Mouse (Mus musculus) small intestine, adult 2 months (tissue): ENCODE results near the gene 2700049A03Rik. TPM values are rescaled to one million over a fixed set of nuclear protein-coding genes. Genes with fewer than 3 reads are reported as not detected.

Source experiments
- H3K27ac ChIP-seq: fragments of 200-500 bp; 2 replicates; pipeline ENCODE4 v1.5.1; 2012; ENCODE audit warnings: low read depth, low read length, control low read depth, inconsistent platforms; ENCODE audit not compliant: insufficient read depth
- H3K27me3 ChIP-seq: fragments of 200-500 bp; 2 replicates; pipeline ENCODE4 v1.6.1; 2012; ENCODE audit warnings: mild to moderate bottlenecking, moderate library complexity, low read length, inconsistent platforms; ENCODE audit not compliant: control insufficient read depth, insufficient read depth
- H3K36me3 ChIP-seq: fragments of 200-500 bp; 2 replicates; pipeline ENCODE4 v1.6.1; 2012; ENCODE audit warnings: mild to moderate bottlenecking, low read length, control low read depth, inconsistent platforms; ENCODE audit not compliant: control insufficient read depth, insufficient read depth
- H3K4me1 ChIP-seq: fragments of 200-500 bp; 2 replicates; pipeline ENCODE4 v1.6.1; 2012; ENCODE audit warnings: low read length, inconsistent platforms, mixed read lengths; ENCODE audit not compliant: control insufficient read depth, insufficient read depth, insufficient read length
- H3K4me3 ChIP-seq: fragments of 200-500 bp; 2 replicates; pipeline ENCODE4 v1.5.1; 2012; ENCODE audit warnings: low read depth, mild to moderate bottlenecking, control low read depth, inconsistent platforms, low read length, moderate library complexity
- CTCF ChIP-seq: fragments of 200-500 bp; IDR thresholded peaks from 2 replicates; pipeline ENCODE4 v1.5.1; 2012; ENCODE audit warnings: low read depth, mild to moderate bottlenecking, control low read depth, inconsistent platforms, low read length, moderate library complexity, mixed read lengths; ENCODE audit not compliant: insufficient replicate concordance, insufficient read length; ENCODE audit errors: extremely low read depth
- POLR2A ChIP-seq: fragments of 200-500 bp; IDR thresholded peaks from 2 replicates; pipeline ENCODE4 v1.6.1; 2012; ENCODE audit warnings: low read depth, mild to moderate bottlenecking, control low read depth, inconsistent platforms, low read length, moderate library complexity
- WGBS: fragments of 180-500 bp; shearing (Covaris S2); methylation state at CpG from one replicate; pipeline ENCODE4 v1.1.7; 2018; 5-methylcytosine and 5-hydroxymethylcytosine counted together
- polyA plus RNA-seq: library from polyadenylated mRNA; depleted of rRNA; stranded (reverse); fragments of >200 nt; gene quantifications from 2 replicates; pipeline ENCODE4 v1.2.3, GENCODE M21; 2012

2700049A03Rik gene
- polyA plus RNA-seq, 1 experiment, result 1.2 TPM

GRCm38 (mm10) chr12:71244766-71245390, 108.2 kb downstream of the 2700049A03Rik start:
- TF ChIP-seq CTCF (no peak), POLR2A (no peak)
- Histone ChIP-seq H3K4me3 (no peak overlapping the region), H3K4me1 (no peaks in the 10 kb centered on the region), H3K27me3 (no peaks in the 10 kb centered on the region), H3K27ac (no peak overlapping the region), H3K36me3 (no peaks in the 10 kb centered on the region; the same call in 1 of the 2 replicates)
- WGBS, result 83% methylated on average over 11 of the region's 11 CpGs

GRCm38 (mm10) chr12:71247191-71247590, 110.5 kb downstream of the 2700049A03Rik start:
- Histone ChIP-seq H3K36me3 (no peaks in the 10 kb centered on the region; the same call in 1 of the 2 replicates), H3K4me1 (no peaks in the 10 kb centered on the region), H3K27me3 (no peaks in the 10 kb centered on the region), H3K4me3 (no peak overlapping the region), H3K27ac (no peak overlapping the region)
- WGBS, result 76% methylated on average over 8 of the region's 8 CpGs
- TF ChIP-seq CTCF (no peak), POLR2A (no peak)

- no peaks in the 10 kb centered on the region for H3K4me1 ChIP-seq
- H3K27me3 ChIP-seq, result no peaks in the 10 kb centered on the region
- no peaks in the 10 kb centered on the region for H3K36me3 ChIP-seq
- 51% methylated on average over 9 of the region's 9 CpGs for WGBS
- no peak for TF ChIP-seq POLR2A
- no peak for TF ChIP-seq CTCF
- H3K4me3 ChIP-seq, result no peak overlapping the region
- no peak overlapping the region for H3K27ac ChIP-seq
These were observed 112.7 kb downstream of the 2700049A03Rik start for GRCm38 (mm10) chr12:71249348-71249747.

GRCm38 (mm10) chr12:71252509-71253167, 116.0 kb downstream of the 2700049A03Rik start:
- Histone ChIP-seq H3K4me3 (no peak overlapping the region), H3K36me3 (no peaks in the 10 kb centered on the region), H3K4me1 (no peaks in the 10 kb centered on the region), H3K27me3 (no peaks in the 10 kb centered on the region), H3K27ac (no peak overlapping the region)
- no peak for TF ChIP-seq POLR2A
- no peak for TF ChIP-seq CTCF
- 67% methylated on average over 11 of the region's 11 CpGs for WGBS

- Histone ChIP-seq H3K27ac (no peak overlapping the region), H3K4me1 (no peaks in the 10 kb centered on the region), H3K36me3 (no peaks in the 10 kb centered on the region), H3K4me3 (no peak overlapping the region), H3K27me3 (no peaks in the 10 kb centered on the region)
- TF ChIP-seq POLR2A (no peak), CTCF (no peak)
- 62% methylated on average over 7 of the region's 7 CpGs for WGBS
These were observed 118.1 kb downstream of the 2700049A03Rik start for GRCm38 (mm10) chr12:71254779-71255178.

GRCm38 (mm10) chr12:71258196-71258920, 121.7 kb downstream of the 2700049A03Rik start:
- H3K36me3 ChIP-seq, result no peaks in the 10 kb centered on the region
- TF ChIP-seq CTCF (no peak), POLR2A (no peak)
- no peaks in the 10 kb centered on the region for H3K4me1 ChIP-seq
- no peak overlapping the region for H3K27ac ChIP-seq
- no peaks in the 10 kb centered on the region for H3K27me3 ChIP-seq
- 39% methylated on average over 18 of the region's 18 CpGs for WGBS
- H3K4me3 ChIP-seq, result no peak overlapping the region

GRCm38 (mm10) chr12:71264211-71264610, 127.6 kb downstream of the 2700049A03Rik start:
- no peaks in the 10 kb centered on the region for H3K27me3 ChIP-seq
- 80% methylated on average over 4 of the region's 4 CpGs for WGBS
- TF ChIP-seq CTCF, result no peak
- no peak for TF ChIP-seq POLR2A
- no peak overlapping the region for H3K27ac ChIP-seq
- no peaks in the 10 kb centered on the region for H3K4me1 ChIP-seq
- no peak overlapping the region for H3K4me3 ChIP-seq
- no peaks in the 10 kb centered on the region for H3K36me3 ChIP-seq
